Mouse (Mus musculus): ENCODE measurements around the gene Cdh8. TPM values are rescaled to one million over a fixed set of nuclear protein-coding genes. Genes with fewer than 3 reads are reported as not detected.

Gene Cdh8
- polyA plus RNA-seq, 1 experiment: not detected

DNA sequence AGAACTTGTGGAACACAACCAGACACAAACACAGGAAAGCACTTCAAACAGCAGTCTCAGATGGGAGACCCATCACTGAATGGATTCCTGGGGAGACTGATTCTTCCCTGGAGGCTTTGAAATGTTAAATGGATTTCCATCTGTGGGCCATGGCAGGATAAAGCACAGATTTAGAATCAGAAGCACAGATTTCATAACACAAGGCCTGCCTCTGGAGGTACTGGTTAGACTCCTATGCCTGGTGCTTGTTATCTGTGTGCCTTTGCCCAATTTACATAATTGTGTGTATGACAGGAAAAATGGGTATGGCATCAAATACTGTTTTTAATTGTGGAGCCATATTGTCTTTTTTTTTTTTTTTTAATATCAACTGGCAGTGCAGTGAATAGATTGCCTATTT is 66.8 kb downstream of the Cdh8 start:
- Histone ChIP-seq H3K27ac (replicated peaks; ENCODE audit: low read depth, low read length) (no peak overlapping the region), H3K4me1 (ENCODE audit: control insufficient read depth, insufficient read depth, insufficient read length, low read length) (no peaks in the 10 kb centered on the region), H3K4me3 (ENCODE audit: insufficient read depth, low read depth, low read length) (no peak overlapping the region)

DNA sequence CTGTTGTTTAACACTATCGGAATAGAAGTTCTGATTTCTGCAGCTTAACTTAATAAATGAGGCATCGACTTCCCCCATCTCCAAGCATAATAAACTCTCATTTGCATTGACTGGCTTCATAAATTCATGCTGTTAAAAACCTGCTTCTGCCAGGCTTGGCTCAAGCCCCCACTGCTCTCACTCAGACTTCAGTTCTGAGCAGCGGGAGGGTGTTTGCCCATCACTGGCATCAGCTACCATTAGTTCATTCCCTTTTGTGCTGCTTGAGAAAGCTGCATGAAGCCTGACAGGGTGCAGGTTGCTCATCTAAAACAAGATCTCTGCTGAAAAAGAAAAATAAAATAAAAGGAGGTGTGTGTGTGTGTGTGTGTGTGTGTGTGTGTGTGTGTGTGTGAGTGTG is 67.7 kb downstream of the Cdh8 start:
- H3K4me3 ChIP-seq (ENCODE audit: insufficient read depth, low read depth, low read length): no peak overlapping the region
- no peak overlapping the region for H3K27ac ChIP-seq (replicated peaks; ENCODE audit: low read depth, low read length)
- H3K4me1 ChIP-seq (ENCODE audit: control insufficient read depth, insufficient read depth, insufficient read length, low read length): no peaks in the 10 kb centered on the region

DNA sequence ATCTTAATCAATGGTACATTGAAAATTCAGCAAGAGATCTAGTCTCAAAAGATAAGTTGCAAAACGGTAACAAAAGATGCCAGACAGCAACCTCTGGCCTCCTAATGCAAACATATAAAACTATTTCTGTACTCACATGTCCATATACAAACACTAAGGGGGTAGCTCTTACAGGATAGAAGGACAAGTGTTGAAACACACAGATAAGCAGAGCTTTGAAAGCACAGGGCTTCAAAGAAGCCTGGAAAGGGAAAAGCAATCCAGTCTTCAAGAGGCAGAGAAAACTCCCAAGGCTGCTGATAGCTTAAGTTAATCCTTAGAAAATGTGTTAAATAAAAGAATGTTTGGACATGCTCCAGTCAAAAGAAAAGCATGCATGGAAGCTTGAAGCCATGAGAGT is 77.0 kb downstream of the Cdh8 start:
- no peak overlapping the region for H3K4me3 ChIP-seq (ENCODE audit: insufficient read depth, low read depth, low read length)
- H3K4me1 ChIP-seq (ENCODE audit: control insufficient read depth, insufficient read depth, insufficient read length, low read length): no peaks in the 10 kb centered on the region
- no peak overlapping the region for H3K27ac ChIP-seq (replicated peaks; ENCODE audit: low read depth, low read length)

DNA sequence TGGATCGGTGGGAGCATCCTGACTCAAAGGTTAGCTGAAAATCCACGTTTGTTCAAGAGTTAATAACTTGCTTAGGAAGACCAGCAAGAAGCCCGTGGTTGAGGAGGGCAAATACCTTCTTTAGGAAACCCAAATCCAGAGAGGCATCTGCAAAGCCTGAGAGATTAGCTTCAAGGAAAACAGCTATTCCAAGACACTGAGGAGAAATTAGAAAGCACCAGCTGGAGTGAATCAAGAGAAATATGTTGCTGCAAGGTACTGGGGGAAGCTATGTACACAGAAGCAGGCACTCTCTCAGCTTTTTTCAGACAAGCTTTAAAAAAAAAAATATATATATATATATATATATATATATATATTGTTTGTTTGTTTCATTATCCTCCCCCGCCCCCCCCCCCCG is 88.7 kb downstream of the Cdh8 start:
- no peak overlapping the region for H3K27ac ChIP-seq (replicated peaks; ENCODE audit: low read depth, low read length)
- H3K4me3 ChIP-seq (ENCODE audit: insufficient read depth, low read depth, low read length): no peak overlapping the region
- no peaks in the 10 kb centered on the region for H3K4me1 ChIP-seq (ENCODE audit: control insufficient read depth, insufficient read depth, insufficient read length, low read length)

DNA sequence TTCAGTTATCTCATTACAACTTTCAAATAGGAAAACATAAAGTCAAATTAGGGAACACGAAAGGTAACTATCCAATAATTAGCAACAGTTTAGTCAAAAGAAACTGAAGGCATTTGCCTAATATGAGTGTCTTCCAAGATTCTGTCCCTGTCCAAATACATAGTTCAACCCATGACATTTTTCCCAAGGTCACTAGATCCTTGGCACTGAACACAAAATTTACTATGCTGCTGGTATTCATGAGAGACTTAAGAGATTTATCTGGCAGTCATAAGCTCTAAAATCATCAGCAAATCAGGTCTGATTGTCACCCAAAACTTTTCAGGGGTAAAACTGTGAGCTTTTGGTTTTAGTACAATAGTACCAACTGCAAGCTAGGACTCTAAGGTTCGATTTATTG is 101.7 kb downstream of the Cdh8 start:
- no peak overlapping the region for H3K4me3 ChIP-seq (ENCODE audit: insufficient read depth, low read depth, low read length)
- no peak overlapping the region for H3K27ac ChIP-seq (replicated peaks; ENCODE audit: low read depth, low read length)
- no peaks in the 10 kb centered on the region for H3K4me1 ChIP-seq (ENCODE audit: control insufficient read depth, insufficient read depth, insufficient read length, low read length)

DNA sequence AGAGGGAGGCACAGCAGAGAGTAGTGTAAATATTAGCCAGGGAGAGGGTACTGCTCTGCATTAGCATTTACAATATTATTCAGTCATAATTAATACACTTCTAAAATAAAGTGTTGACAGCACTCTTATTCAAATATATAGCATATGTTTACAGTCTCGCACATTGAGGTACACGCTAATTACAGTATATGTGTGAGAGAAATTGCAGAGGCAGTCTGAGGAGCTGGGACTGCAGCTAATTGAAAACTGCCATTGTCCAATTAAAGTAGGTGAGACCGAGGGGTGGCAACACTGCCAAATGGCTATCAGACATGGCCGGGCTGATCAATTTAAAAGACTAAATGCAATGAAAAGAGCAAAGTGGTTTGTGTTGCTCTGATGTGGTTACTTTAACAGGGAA is 112.1 kb downstream of the Cdh8 start:
- no peaks in the 10 kb centered on the region for H3K4me1 ChIP-seq (ENCODE audit: control insufficient read depth, insufficient read depth, insufficient read length, low read length)
- no peak overlapping the region for H3K27ac ChIP-seq (replicated peaks; ENCODE audit: low read depth, low read length)
- no peak overlapping the region for H3K4me3 ChIP-seq (ENCODE audit: insufficient read depth, low read depth, low read length)

DNA sequence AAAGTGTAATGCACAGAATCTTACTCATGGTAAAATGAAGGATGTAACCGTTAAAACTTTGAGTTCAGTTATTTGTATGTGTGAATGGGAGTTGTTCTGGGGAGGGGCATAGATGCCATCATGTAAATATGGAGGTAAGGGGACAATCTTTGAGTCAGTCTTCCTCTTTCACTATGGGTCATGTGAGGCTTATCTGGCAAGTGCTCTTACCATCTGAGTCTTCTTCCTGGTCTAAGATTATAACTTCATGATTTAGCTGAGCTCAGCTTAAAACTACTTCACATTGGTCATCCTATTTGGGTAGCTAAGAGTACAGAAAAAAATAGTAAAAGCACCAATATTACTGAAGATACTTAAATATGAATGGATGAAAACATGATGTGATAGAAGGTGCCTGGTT is 126.1 kb downstream of the Cdh8 start:
- Histone ChIP-seq H3K27ac (replicated peaks; ENCODE audit: low read depth, low read length) (no peak overlapping the region), H3K4me1 (ENCODE audit: control insufficient read depth, insufficient read depth, insufficient read length, low read length) (no peaks in the 10 kb centered on the region), H3K4me3 (ENCODE audit: insufficient read depth, low read depth, low read length) (no peak overlapping the region)

DNA sequence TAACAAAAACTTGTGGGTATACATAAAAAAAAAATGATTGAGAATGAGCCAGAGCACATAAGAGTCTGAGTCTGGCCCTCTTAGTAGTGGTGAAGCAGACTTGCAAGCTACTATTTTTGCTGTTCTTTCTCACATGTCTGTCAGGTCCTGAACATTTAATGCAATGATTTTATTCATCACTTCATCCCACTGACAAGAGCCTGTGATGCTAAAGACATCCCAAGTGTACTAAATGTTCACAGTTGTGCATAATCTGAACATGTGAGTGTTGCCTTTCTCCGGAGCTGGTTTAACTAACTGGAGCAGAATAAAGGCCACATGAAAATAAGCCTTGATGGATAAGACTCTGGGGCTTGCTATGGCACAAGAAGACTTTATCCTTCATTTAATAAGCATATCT is 131.2 kb downstream of the Cdh8 start:
- Histone ChIP-seq H3K27ac (replicated peaks; ENCODE audit: low read depth, low read length) (no peak overlapping the region), H3K4me1 (ENCODE audit: control insufficient read depth, insufficient read depth, insufficient read length, low read length) (no peaks in the 10 kb centered on the region), H3K4me3 (ENCODE audit: insufficient read depth, low read depth, low read length) (no peak overlapping the region)

DNA sequence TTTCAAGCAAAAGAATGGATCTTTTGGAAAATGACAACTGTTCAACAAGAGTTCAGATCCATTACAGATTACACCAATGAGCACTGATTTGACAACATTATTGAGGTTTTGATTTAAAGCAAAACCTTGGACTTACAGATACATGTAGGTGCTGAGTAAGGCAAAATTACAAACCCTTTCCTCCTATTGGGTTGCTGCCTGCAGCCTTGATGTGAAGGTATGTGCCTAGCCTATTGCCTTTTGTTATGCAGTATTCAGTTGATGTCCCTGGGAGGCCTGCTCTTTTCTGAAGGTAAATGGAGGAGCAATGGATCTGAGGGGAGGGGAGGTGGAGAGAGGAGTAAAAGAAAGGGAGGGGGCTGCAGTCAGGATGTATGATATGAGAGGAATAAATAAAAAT is 135.9 kb downstream of the Cdh8 start:
- Histone ChIP-seq H3K4me1 (ENCODE audit: control insufficient read depth, insufficient read depth, insufficient read length, low read length) (no peaks in the 10 kb centered on the region), H3K27ac (replicated peaks; ENCODE audit: low read depth, low read length) (no peak overlapping the region), H3K4me3 (ENCODE audit: insufficient read depth, low read depth, low read length) (no peak overlapping the region)

DNA sequence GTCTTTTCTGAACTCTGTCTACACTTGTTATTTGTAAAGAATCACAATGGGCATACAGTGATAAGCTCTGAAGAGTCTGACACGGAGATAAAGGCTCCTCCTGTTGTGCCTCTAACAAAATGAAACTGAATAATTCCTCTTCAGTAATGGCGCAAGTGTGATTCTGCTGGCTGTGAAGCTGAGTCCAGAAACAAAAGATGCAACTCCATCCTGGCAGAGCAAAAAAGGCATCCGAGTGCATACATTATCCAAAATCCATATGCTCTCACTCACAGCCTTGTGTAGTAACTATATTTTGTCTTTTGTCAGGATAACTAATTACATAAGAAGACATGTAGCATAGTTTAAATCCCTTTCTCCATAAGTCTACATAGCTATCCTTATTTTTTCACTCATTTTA is 149.1 kb downstream of the Cdh8 start:
- no peak overlapping the region for H3K4me3 ChIP-seq (ENCODE audit: insufficient read depth, low read depth, low read length)
- no peaks in the 10 kb centered on the region for H3K4me1 ChIP-seq (ENCODE audit: control insufficient read depth, insufficient read depth, insufficient read length, low read length)

DNA sequence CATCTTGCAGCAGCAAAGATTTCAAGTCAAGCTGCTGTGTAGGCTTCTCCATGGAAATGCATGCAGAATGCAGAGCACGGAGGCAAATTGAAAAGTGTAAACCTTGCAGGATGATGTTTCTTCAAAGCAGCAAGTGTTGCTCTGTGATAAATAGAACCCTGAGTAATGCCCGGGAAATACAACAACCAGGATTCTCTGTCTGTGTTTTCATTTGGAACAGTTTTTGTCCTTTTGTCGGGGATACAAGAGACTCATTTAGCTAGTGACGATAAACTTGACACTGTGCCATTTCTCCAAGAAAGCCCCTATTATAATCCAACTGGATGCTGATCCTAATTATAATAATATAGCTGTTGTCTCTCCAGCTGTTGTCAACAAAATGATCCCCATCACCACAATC is 181.9 kb downstream of the Cdh8 start:
- H3K27ac ChIP-seq (replicated peaks; ENCODE audit: low read depth, low read length): no peak overlapping the region
- H3K4me1 ChIP-seq (ENCODE audit: control insufficient read depth, insufficient read depth, insufficient read length, low read length): no peaks in the 10 kb centered on the region
- no peak overlapping the region for H3K4me3 ChIP-seq (ENCODE audit: insufficient read depth, low read depth, low read length)

More for the DNA sequence above, 149.1 kb downstream of the Cdh8 start:
- no peak overlapping the region for H3K27ac ChIP-seq (replicated peaks; ENCODE audit: low read depth, low read length)

DNA sequence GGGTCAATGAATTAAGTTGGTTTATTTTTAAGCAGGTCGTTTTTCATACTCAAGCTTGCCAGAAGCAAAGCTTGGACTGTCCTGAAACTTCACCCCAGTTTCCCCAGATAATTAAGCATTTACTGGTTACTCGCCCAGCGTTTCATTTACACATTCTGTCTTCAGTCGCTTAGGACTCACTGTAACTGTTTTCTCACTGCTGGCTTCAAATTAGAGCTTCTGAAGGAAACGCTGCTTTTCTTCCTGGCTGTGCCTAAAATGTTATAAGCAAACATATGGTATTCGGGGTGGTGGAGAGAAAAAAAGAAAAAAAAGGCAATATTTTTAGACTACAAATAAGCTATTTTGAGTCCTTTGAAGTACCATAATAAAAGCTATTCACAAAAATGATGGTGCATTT is 192.6 kb downstream of the Cdh8 start:
- Histone ChIP-seq H3K4me1 (ENCODE audit: control insufficient read depth, insufficient read depth, insufficient read length, low read length) (no peaks in the 10 kb centered on the region), H3K4me3 (ENCODE audit: insufficient read depth, low read depth, low read length) (no peak overlapping the region), H3K27ac (replicated peaks; ENCODE audit: low read depth, low read length) (no peak overlapping the region)

DNA sequence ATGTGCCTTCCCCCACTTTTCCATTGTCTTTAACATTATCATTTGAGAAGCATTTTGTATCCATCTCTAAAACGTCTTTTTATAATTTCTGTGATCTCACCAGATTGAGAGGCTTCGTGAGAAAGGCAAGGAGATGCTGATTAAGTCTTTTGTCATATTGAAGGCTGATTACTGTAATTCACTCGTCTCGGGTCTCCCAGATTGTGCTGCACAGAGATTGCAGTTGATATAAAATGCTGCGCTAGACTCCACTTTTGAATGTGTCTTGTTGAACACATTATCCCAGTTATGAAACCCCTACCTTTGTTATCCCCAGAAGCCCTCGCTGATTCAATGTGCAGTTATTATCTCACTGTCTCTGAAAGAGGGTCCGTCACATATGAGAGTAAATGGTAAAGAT is 211.1 kb downstream of the Cdh8 start:
- H3K4me1 ChIP-seq (ENCODE audit: control insufficient read depth, insufficient read depth, insufficient read length, low read length): no peaks in the 10 kb centered on the region
- no peak overlapping the region for H3K27ac ChIP-seq (replicated peaks; ENCODE audit: low read depth, low read length)
- no peak overlapping the region for H3K4me3 ChIP-seq (ENCODE audit: insufficient read depth, low read depth, low read length)

DNA sequence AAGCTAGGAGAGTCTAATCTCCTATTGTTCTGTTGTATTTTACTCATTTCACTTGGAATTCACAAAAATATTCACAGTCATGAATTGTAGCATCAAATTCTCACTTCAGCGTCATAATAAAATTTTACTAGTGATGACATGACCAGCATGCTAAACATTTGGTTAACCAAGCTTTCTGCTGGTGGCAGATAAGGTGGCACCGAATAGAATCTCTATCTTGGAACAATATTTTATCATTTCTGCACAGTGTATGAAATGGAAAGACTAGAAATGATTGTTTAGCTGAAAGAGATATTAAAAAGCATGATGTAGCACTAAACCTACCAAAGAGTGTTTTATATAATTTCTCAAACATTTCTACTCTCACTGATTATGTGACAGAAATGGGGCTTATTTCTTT is 225.6 kb downstream of the Cdh8 start:
- Histone ChIP-seq H3K4me1 (ENCODE audit: control insufficient read depth, insufficient read depth, insufficient read length, low read length) (no peaks in the 10 kb centered on the region), H3K27ac (replicated peaks; ENCODE audit: low read depth, low read length) (no peak overlapping the region), H3K4me3 (ENCODE audit: insufficient read depth, low read depth, low read length) (no peak overlapping the region)

DNA sequence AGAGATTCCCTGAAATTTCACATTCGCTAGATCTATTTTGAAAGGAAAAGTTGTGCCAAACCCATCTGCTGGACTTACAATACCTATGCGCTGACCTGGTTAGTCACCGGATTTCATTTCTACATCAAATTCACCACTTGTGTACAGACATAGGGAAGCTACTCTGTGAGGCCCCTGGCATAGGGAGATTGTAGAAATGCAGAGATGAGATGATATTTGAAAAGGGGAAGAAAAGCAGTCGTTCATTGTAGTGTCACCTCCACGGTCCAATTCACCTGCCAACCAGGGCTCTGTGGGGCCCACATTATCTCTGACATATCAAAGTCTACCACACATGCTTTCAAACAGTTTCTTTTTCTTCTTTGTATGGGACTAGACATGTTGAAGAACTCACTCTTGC is 229.4 kb downstream of the Cdh8 start:
- Histone ChIP-seq H3K27ac (replicated peaks; ENCODE audit: low read depth, low read length) (no peak overlapping the region), H3K4me3 (ENCODE audit: insufficient read depth, low read depth, low read length) (no peak overlapping the region), H3K4me1 (ENCODE audit: control insufficient read depth, insufficient read depth, insufficient read length, low read length) (no peaks in the 10 kb centered on the region)

DNA sequence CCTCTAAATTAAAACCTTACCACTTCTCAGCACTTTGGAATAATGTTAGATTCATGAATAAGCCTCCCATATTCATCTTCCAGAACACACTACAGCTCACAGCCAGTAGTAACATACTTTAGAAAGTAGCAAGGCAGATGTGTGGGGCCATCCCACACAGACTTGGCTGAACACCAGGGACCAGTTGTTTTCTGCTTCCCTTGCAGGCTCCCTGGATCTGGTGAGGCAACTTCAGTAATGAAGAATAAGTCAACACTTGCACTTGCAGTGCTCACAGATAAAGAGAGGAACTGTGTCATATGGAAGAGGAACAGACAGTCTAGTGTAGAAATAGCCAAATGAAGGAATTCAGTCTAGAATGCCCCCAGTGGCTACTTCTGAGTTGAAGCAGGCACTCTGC is 232.1 kb downstream of the Cdh8 start:
- no peak overlapping the region for H3K4me3 ChIP-seq (ENCODE audit: insufficient read depth, low read depth, low read length)
- H3K4me1 ChIP-seq (ENCODE audit: control insufficient read depth, insufficient read depth, insufficient read length, low read length): no peaks in the 10 kb centered on the region
- H3K27ac ChIP-seq (replicated peaks; ENCODE audit: low read depth, low read length): no peak overlapping the region

DNA sequence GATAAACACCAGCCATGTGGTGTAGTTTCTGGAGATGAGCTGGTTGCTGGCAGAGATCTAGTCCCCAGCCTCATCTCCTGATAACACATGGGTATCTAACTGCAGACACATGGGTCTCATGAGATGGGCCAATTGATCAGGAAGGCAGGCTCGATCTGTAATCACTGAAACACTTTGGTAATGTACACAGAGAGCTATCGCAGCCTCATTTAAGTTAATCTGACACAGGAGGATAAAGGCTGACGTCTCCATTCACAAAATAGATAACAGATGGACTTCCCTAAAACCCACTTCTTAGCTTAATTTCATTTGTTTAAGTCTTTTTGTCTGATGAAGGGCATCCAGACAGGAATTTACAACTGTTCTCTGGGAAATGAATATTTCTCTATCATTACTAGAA is 249.3 kb downstream of the Cdh8 start:
- H3K27ac ChIP-seq (replicated peaks; ENCODE audit: low read depth, low read length): no peak overlapping the region
- H3K4me1 ChIP-seq (ENCODE audit: control insufficient read depth, insufficient read depth, insufficient read length, low read length): no peaks in the 10 kb centered on the region
- H3K4me3 ChIP-seq (ENCODE audit: insufficient read depth, low read depth, low read length): no peak overlapping the region
